Mouse (Mus musculus) lung, postnatal 25 days (tissue): Measurements from ENCODE around the gene Disp1.
A peak's percentile ranks its signal among the peaks of the same experiment; 100 is the strongest.

Experiments
- DNase-seq: peaks from one replicate; pipeline ENCODE4 v3.0.0; 2022; ENCODE audit warnings: low spot score

The Disp1 gene

DNA sequence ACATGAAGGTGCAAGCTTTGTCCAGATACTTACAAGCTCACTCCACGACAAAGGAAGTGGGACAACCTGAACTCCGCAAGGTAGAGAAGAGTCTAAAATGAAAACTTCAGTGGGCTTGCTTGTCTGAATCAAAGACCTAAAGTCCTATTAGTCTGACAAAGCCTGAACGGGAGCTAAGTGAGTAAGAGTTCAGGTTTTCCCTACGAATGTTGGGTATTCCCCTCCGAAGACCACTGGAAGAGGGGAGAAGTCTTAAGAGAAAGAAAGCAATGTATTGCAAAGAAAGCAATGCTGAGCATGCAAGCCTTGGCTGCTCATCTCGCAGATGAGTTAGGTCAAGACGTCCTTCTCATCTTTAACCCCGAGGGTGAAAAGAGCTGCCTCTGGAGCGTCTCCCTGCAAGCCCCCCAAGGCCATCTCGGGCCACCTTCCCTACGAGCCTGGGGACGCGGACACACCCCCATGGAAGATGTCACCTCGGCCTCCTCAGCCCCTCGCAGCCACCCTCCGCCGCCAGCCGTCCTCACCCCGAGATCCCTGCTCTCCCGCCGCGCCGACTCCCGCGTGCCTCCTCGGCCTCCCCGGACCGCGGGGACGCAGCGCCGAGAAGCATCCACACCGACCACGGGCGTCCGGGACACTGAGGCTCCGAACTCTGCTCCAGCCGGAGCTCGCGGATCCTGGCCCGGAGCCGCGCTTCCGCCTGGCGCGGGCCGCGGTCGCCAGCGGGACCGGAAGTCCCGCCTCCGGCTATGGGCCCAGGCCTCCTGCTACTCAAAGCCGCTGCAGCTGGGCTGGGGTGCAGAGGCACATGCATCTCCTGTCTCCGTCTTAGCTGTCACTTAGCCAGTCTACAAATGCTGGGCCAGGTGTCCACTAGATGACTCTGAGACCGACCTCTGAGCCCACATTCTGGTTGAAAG, at the start of gene Disp1:
Gene Disp1 (minus strand): TSS at position 727 of the 923 bp plus-strand sequence.
- DNase-seq = peak; percentile 65

- no peak for DNase-seq
Observed at GRCm38 (mm10) chr1:183267666-183268065, 46.3 kb upstream of the Disp1 start.

GRCm38 (mm10) chr1:183265921-183266467, 44.7 kb upstream of the Disp1 start:
- peak; percentile 10 for DNase-seq

DNA sequence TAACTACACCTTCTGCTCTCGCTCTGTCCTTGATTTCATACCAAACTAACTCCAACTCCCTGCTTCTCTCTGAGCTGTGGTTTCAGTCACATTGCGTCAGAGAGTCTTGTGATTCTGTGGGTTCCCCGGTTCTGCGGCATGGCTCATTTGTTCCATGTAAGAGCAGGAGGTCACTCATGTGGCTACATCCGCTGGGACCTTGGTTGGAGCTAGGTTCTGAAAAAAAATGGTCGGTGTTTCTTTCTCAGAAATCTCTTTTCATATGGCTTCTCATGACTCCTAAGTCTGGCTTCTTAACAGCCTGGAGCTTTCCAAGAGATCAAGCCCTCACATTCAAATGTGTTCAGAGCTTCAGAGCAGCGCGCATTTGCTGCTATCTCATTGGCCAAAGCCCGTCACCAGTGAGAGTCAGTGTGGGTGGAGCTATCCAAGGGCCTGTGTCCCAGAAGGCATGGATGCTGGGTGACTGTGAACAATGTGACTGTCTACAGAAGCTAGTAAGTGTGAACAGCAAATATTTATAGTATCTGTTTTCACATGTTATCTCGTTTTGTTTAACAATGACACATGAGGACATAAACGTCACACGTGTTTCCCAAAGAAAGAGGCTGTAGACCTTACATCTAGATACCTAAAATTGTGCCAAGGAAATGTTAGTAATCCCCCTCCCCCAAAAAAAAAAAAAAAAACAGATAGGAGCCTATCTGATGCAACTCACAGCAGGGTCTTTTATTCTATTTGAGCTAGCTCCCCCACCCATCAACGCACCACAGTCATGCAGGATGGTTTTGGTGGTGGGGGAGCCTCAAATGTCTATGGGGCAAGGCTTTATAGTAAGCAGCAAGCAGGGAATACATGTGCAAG, 43.1 kb upstream of the Disp1 start:
- peak; percentile 28 for DNase-seq

DNA sequence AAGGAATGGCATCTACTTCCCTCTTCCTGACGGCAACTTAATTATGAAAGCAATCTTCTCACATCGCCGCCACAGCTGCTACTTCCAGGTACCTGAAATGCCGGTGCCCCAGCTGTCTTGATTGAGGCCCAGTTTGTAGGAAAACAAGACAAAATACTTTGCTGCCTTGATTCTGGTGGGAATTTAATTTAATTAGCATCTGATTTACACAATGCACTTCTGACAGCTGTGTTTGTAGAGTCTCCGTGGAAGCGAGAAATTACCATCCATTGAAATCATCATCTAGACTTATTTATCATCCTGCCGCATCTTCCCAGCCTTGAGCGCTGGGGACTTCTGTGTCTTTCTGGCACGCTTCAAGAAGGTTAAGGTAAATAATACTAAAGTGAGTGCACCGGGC, 31.3 kb upstream of the Disp1 start:
- DNase-seq = no peak

- no peak for DNase-seq
Observed at GRCm38 (mm10) chr1:183251818-183252217, 30.5 kb upstream of the Disp1 start.

DNA sequence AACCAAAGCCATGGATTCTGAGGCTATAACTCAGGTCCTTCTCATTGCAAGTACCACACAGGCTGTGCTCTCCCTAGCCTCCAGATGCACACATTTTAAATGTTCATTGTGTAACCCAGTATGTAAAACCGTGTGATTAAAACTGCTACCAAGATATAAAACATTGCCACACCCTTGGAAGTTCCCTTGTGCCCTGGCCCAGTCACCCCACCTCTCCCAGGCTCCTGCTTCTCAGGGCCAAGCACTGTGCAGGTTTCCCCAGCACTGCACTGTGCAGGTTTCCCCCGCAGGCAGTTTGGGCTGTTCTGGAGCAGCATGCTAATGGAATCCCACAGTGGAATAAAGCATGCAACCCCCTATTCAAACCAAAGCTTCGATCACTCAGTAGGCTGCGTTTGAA, 29.3 kb upstream of the Disp1 start:
- no peak for DNase-seq

DNA sequence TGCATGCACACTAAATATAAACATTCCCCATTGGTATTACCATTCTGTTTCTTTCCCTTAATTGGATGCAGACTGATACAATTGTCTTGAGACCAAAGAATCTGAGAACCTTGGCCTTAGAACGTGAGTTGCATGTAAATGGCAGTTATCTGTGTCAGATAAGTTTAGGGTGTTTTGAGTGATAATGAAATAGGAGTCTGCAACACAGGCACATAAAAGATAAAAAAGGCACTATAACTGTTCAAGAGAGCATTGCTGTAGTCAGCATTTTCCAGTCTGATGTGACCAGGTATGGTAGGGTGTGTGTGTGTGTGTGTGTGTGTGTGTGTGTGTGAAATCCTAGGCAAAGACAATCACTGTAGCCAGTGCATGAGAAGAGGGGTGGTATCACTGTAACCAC, 26.8 kb upstream of the Disp1 start:
- no peak for DNase-seq

- DNase-seq = no peak
Observed at GRCm38 (mm10) chr1:183243293-183243692, 22.0 kb upstream of the Disp1 start.

DNA sequence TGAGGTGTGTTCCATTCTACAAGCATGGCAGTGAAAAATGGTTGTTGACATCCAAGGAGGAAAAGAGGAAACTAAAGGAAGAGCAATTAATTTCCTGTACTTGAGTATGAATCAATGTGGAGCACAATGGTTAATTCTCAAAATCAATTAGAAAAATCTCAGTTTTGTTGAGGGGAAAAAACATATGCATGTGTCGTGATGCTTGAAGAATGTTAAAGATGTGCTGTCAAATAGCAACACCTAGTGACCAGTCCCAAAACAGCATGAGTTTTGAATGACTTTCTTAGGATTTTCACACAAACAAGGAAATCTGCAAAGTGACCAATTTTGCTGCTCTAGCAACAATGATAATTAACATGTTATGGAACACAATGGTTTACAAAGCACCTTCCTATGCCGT, 16.6 kb upstream of the Disp1 start:
- peak; percentile 18 for DNase-seq

DNA sequence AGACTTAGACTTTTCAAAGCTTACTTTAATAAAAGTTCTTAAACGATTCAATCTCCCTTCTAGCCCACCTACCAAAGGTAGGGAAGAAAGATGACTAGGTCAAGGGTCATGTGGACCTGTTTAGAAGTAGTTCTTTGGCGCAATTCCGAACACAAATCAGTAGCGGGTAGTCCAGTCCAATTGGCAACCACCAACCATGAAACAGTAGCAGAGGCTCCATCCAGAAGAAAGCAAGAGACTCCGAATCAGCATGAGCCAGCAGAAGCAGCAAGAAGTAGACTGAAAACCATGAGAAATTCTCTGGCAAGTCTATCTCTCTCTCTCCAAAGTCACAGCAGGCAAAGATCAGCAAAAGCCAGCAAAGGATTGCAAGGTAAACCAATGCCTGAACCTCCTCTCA, 15.1 kb upstream of the Disp1 start:
- no peak for DNase-seq

GRCm38 (mm10) chr1:183233679-183234174, 12.4 kb upstream of the Disp1 start:
- DNase-seq = no peak

GRCm38 (mm10) chr1:183232985-183233678, 11.8 kb upstream of the Disp1 start:
- DNase-seq = no peak

GRCm38 (mm10) chr1:183227469-183227868, 6.1 kb upstream of the Disp1 start:
- peak; percentile 1 for DNase-seq

GRCm38 (mm10) chr1:183219021-183219420, 2.3 kb downstream of the Disp1 start:
- no peak for DNase-seq

- no peak for DNase-seq
Observed at GRCm38 (mm10) chr1:183216691-183217090, 4.6 kb downstream of the Disp1 start.

- no peak for DNase-seq
Observed at GRCm38 (mm10) chr1:183215706-183216105, 5.6 kb downstream of the Disp1 start.

DNA sequence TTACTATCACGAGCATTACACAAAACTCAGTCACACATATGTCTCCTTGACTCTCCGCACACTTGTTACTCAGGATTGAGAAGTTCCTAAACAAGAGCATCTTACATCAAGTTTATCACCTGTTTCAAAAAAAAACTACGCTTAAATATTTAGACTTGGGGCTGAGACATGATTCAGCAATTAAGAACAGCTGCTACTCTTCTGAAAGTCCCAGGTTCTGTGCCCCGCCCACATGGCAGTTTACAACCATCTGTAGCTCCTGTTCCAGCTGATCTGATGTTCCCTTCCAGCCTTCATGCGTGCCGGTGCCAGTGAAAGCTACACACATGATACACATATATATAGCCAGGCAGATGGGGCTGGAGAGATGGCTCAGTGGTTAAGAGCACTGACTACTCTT, 7.5 kb downstream of the Disp1 start:
- no peak for DNase-seq

DNA sequence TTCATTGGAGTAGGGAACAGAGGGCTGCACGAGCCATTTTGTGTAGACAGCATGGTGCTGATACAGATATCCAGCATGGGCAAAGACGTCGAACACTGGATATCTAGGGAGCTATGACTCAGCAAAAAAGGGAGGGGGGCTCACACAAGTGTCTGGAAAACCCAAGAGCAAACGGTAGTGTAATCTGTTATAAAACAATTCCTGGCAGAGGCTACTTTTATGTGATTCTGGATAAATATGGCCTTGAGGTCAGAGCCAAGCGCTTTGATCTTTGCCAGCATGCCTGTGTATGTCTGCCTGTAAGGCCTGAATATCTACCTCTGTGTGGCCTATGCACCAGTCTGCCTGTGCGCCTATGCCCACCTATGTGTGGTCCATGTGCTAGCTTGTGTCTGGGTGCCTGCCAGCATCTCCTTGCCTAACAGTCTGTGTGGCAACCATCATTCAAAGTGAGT, 8.5 kb downstream of the Disp1 start:
- no peak for DNase-seq

DNA sequence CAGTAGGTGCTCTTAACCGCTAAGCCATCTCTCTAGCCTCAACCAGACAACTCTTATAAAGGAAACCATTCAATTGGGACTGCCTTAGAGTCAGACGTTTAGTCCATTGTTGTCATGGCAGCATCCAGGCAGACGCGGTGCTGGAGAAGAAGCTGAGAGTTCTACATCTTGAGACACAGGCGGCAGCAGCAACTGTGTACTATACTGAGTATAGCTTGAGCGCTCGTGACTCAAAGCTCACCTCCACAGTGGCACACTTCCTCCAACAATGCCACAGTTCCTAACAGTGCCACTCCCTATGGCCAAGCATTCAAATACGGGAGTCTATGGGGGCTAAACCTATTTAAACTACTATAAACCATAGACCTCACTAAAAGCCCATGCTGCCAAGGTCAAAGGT, 11.2 kb downstream of the Disp1 start:
- DNase-seq = no peak

GRCm38 (mm10) chr1:183207623-183208022, 13.7 kb downstream of the Disp1 start:
- DNase-seq = no peak

GRCm38 (mm10) chr1:183207141-183207540, 14.2 kb downstream of the Disp1 start:
- DNase-seq = no peak
